Mouse (Mus musculus) heart, adult 2 months (tissue): Measurements from ENCODE around the gene Qsox1.

Experiments used
- CTCF ChIP-seq: fragments of 200-600 bp; IDR thresholded peaks from 2 replicates; pipeline ENCODE4 v1.8.1; 2022; ENCODE audit warnings: antibody characterized with exemption, mild to moderate bottlenecking, moderate library complexity
- EP300 ChIP-seq: fragments of 200-500 bp; IDR thresholded peaks from 2 replicates; pipeline ENCODE4 v1.6.1; 2011; ENCODE audit warnings: low read depth, low read length, control low read depth; ENCODE audit not compliant: insufficient read depth

GRCm38 (mm10) chr1:155758711-155759110 is 54.0 kb downstream of the Qsox1 start:
- TF ChIP-seq CTCF (no peak), EP300 (no peak)
